Mouse (Mus musculus) heart, postnatal 25 days (tissue): ENCODE data around the gene Inpp4a. TPM values are rescaled to one million over a fixed set of nuclear protein-coding genes. Genes with fewer than 3 reads are reported as not detected.

Experiments used
- DNase-seq: peaks from one replicate; pipeline ENCODE4 v3.0.0; 2022; ENCODE audit warnings: low spot score
- intact Hi-C: fragments of 180-260 bp; cut with DNase I; formaldehyde crosslinking; loops from one replicate; pipeline ENCODE4 v1.15.1; 2025
- total RNA-seq, 2 experiments: library from RNA; stranded (reverse); gene quantifications; 2 replicates each; pipeline ENCODE4 v1.2.3; 2021

Gene Inpp4a
- total RNA-seq, 2 experiments from 2014 or later = 17.6 to 17.8 TPM

DNA sequence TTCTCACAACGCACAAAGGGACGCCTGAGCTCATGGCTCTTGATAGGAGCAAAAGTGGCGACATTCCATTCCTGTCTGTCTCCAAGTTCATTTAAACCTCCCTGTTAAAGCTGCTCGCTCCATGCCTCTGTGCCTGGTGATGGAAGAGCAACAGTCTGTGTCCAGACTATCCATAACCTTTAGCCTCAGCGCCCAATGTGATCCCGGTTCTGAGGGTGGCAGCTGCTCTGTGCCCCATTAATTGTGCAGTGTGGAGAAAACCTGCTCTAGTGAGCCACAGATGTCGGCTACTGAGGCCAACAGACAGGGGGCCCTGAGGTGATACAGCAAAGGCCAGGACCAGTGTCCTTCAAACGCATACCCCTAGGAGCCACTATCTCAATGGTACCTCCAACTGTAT, 100.1 kb downstream of the Inpp4a start:
- DNase-seq = no peak
- intact Hi-C loops = no loop called here

DNA sequence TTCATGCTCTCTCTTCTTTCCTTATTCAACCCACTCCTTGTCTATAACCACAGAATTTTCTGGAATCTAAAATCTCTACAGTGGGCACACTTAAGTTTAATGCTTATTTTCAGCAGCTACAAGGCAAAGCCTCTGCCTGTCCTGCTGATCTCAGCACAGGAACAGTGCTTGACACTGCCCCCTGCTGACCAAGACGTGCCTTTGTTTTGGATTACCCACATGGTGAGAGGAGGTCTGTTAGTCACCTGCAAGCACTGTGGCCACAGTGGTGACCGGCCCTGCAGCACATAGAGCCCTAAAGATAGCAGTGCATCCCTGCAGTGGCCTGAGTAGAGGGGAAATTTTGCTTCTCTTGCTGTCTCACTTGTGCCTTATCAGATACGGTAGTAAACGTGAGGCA, 102.0 kb downstream of the Inpp4a start:
- intact Hi-C loops = loop anchor here (1.0 kb wide), 1 partner anchor 129 kb away; no protein-coding TSS in a partner anchor
- DNase-seq = no peak

DNA sequence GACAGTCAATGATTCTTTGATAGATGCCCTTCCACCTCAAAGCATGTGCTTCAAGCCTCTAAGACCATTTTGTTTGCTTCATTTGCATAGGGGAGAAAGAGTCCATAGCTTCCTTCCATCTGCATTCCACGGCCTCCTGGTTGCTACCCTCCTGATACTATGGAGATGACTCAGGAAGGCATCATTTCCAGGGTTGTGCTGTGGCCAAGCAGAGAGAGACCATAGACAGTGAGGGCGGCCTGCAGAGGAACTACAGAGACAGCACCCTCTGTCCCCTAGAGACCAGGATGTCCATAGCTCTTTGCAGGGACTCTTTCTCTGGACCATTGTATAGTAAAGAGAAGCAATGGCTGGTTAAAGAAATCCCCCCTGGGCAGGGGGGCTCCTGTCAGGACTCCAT, 105.5 kb downstream of the Inpp4a start:
- no peak for DNase-seq
- intact Hi-C loops = no loop called here

DNA sequence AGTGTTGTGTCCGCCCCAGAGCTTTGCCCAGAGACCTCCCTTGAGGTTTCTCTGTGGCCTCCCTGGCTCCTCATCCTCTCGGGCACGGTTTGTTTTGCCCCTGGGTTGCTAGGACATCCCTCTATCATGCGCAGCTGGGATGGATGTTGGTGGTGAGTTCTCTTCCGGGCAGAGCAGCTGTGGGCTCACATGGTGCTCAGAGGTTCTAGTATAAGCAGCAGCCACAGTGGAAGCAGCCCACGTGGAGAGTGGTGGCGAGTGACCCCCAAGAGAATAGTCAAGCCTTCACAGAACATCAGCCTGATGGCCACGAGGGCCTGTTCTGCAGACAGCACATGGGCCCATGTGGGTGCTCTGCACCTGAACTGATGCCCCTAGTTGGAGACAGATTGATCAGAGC, 107.6 kb downstream of the Inpp4a start:
- intact Hi-C loops = no loop called here

DNA sequence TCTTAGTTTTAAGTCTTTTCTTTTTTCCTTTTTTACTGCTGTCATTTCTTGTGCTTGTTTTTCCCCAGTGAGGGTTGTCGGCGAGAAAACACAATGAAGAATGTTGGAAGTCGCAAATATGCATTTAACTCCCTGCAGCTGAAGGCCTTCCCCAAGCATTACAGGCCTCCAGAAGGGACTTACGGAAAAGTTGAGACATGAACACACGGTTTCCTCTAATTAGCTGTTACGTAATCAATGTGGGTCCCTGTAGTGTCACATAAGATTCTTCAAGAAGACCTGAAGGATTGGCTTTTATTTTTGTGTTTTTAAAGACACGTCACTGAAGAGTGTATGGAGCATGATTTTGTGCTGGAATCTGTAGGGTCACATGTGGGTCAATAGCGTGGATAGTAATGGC, 108.4 kb downstream of the Inpp4a start:
- intact Hi-C loops = no loop called here
- DNase-seq = no peak

More for the DNA sequence above, 107.6 kb downstream of the Inpp4a start:
- DNase-seq = no peak

DNA sequence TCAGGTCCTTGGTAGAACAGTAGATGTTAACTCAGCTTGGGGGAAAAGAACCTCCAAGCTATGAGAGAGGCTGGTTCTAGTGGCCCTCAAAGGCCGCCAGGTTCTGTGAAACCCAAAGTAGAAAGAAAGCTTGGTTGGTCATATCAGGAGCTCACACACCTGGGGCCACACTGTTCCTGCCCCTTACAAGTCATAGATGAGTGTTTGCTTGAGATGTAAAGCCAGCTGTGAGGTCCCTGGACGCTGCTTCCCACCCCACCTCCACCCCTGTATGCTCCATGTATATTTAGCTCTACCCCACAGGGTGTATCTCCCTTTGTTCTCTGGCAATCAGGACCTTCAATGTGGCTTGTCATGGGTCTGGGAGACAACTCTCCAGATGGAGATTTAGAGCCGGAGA, 109.0 kb downstream of the Inpp4a start:
- intact Hi-C loops = no loop called here
- no peak for DNase-seq

DNA sequence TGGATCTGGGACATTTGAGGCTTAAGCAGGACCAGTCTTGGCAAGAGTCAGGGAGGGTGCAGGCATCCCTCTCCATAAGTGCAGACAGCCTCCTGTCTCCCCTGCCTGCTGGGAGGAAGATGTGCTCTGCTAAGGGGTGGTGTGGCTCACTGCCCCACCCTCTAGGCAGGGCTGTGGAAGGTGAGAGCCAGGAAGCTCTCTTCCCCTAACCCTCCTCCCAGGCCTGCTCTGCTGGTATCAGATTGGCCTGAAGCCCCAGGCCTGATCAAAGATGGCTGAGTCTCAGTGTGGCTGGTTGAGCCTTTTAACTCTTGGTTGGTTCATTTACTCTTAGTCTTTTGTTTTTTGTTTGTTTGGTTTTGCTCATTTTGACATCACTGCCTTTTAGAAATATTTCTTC, 110.0 kb downstream of the Inpp4a start:
- intact Hi-C loops = no loop called here
- DNase-seq = no peak

DNA sequence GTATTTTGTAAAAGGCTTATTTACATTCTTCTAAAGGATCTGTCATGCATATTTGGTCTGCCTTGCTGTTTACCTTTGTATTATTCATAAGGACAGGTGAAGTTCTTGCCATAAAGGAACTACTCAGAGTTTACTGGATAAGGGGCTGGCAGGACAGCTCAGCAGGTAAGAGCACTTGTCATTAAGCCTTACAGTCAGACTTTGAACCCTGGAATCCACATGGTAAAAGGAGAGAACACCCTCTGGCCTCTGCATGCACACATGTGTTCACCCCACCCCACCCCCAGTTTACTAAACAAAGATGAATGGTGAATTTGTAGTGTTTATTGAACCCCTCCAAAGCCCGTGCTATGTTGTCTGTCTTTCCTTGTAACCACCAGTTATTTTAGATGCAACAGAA, 115.7 kb downstream of the Inpp4a start:
- intact Hi-C loops = no loop called here
- DNase-seq = no peak

DNA sequence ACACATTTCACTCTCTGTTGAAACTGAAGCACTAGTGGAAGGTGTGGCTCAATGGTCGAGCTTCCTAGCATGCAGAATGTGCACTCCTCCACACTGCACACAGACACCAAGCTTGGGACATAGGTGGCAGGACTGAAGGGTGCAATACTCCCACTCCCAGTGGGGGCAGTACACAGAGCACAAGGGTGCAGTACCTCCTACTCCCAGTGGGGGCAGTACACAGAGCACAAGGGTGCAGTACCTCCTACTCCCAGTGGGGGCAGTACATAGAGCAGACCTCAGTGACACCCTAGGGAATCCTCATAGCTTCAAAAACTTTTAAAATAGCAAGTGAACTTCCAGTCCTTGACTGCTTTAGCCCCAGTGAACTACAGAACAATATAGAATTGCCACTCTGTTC, 119.8 kb downstream of the Inpp4a start:
- no peak for DNase-seq
- intact Hi-C loops = no loop called here

DNA sequence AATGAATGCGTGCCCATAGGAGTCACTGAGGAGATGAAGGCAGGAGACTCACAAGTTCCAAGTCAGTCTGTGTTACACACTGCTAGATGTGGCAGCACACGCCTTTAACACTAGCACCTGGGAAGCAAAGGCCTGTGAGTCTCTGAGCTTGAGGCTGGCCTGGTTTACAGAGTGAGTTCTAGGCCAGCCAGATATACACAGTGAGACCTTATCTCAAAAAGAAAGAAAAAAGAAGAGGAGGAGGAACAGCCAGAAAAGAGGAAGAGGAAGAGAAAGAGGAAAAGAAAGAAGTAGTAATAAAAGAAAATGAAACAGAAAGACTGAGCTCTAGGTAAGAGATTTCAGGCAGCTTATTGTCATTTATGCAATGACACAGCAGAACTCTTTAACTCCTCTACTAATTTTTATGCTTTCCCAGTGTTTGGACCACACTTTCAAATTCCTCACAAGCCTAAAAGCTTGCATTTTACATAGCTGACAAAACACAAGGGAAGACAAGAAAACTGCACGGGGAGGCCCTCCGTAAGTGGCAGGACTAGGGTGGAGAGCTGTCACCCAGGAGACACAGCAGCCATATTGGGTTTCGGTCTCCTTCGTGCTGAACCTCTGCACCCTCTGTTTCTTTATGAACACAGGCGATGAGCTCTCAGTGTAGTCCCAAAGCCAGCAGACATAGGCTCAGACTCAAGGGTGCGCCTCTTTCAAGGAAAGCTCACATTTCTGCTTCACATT, 127.6 kb downstream of the Inpp4a start:
- intact Hi-C loops = loop anchor here (10.0 kb wide), 1 partner anchor 493 kb away; no protein-coding TSS in a partner anchor

DNA sequence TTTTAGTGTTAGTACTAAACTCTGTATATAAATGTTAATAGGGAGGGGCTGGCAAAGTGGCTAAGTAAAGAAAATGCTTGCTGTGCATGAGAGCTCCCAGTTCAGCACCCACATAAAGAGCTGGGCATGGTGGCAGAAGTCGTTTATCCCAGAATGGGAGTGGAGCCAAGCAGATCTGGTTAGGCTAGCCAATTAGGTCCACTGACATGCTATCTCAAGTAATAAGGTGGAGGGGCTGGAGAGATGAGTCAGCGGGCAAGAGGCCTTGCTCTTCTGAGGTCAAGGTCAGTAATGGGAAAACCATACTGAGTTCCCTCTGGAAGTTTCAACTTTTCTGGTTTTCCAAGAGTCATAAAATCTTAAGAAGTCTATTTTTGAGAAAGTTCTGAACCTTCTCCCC, 129.2 kb downstream of the Inpp4a start:
- no peak for DNase-seq

More for the DNA sequence above, 127.6 kb downstream of the Inpp4a start:
- DNase-seq = no peak

DNA sequence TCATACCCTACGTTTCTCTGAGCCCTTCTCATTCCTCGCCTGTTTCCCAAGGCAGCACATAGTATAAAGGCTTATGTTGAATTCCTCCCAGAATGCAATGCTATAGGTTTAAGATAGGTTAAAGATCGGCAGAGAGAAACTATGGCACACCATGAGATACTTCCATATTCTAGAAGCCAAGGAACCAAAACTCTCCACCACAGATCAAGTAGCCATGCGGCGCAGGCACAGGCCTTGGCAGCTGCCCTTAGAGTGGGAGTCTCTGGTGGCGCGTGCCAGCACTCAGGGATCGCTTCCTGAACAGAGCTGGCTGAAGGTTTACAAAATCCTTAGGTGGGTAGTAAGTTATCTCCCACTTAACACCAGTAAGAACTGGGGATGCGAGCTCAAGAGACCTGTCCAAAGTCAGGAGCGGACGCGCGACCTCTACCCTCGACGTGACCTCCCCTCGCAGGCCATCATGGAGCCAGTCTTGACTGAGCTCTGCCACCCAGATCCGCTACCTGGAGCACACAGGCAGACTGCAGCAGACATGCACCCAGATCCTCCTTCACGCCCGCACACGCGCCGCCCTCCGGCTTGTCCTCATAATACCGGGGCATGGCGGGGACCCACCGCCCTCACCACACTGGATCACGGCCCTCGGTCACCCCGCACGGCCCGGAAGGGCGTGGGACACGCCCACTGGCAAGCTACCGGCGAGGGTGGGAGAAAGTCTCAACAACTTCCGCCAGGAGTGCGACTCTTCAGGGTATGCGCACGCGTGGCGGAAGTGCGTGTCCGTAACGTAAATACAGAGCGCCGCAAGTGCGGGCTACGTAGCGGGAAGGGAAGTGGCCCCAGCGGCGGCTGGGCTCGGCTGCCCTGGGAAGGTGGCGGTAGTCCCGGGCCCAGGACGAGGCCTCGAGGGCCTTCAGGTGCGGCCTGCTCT, 130.0 kb downstream of the Inpp4a start, which contains the start of the genes Coa5 and Unc50:
Gene Coa5 (minus strand): TSS at position 738 of the 931 bp plus-strand sequence.
Gene Unc50 (plus strand): TSS at position 774 of the 931 bp plus-strand sequence.
- intact Hi-C loops = loop anchor here (5.0 to 10.0 kb wide), 2 partner anchors 108 to 495 kb away; no protein-coding TSS in a partner anchor
- peak; percentile 91 for DNase-seq

More for the DNA sequence above, 129.2 kb downstream of the Inpp4a start:
- intact Hi-C loops = loop anchor here (10.0 kb wide), 1 partner anchor 494 kb away; no protein-coding TSS in a partner anchor

DNA sequence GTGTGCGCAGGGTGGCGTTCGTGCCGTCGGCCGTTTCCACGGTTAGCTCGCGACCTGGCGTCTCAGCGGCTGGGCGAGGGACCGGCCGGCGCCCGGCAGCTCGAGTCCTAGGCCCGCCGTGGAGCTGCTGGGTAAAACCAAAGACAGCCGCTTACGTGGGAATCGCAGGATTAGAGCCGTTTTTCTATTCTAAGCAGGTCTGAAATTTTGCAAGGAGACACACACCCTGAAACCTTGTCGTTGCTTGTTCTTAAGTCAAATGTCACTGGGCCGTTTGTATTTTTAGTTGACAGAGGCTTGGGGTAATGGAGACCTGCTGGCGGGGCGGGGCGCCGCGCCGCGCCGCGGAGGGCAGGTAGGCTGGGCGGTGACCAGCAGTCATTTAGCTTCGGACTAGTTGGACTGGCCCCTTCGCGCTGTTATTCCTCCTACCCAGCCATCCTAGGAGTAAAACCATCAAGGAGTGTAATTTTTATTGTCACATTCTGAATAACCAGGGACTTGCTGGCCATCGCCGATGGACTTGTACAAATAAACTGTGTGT, 130.7 kb downstream of the Inpp4a start:
- DNase-seq = no peak
- intact Hi-C loops = loop anchor here (5.0 kb wide), 1 partner anchor 107 kb away; no protein-coding TSS in a partner anchor

DNA sequence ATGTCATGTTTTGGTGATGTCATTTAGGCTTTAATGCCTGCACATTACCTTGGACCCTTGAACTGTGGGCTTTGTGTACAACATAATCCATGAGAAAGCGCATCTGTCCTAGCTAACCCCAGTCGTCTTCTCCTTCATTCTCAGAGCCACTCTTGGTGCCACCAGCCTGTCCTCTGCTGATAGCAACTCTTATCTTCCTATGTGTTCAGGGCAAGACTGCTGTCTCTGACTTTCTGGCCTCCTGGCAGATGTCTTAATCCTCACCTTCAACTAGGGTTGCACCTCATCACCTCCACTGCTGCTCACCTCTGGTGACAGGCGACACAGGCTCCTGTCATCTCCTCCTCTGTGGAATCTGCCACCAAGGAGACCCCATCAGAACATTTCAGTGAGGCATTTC, 136.8 kb downstream of the Inpp4a start:
- DNase-seq = no peak
- intact Hi-C loops = no loop called here

DNA sequence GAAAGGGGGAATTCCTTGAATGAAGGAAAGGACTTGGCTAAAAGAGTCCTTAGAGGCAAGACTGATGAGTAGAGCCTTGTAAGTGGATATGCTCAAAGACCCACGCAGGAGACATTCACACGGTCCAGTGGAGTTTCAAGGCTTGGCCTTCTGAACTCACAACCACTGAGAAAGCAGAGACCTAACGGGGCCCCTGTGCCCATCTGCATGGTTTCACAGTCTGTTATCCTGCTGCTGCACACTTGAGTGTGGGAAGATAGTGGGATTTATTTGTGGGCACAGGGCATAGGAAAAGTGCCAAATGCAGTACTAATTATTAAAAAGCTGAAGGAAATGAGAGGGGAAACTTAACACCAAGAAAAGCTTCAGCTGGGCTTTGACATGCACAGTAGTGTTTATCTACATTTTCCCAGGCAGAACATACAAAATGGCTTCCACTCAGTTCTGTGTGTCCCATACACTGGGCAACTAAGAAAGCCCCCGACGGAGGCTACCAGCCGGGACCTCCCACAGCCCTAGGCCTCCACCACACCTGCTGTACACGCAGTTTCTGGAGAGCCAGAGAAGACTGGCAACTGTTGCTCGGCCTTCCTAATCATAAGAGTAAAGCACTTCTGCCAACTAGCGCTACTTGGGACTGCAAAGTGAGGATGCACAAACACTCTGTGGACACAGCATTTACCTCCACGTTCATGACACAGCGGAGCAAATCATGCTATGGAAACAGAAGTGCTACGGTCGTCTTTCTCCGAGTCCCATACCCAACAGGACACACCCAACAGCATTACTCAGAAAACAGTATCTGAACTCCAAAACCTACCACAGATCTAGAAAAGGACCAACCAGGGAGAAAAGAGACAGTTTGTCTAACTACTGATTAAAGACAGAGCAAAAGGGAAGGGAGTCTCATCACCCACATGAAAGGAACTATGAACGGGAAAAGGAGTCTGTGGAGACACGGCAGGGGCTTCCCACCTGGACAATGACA, 143.5 kb downstream of the Inpp4a start:
- no peak for DNase-seq
- intact Hi-C loops = no loop called here

DNA sequence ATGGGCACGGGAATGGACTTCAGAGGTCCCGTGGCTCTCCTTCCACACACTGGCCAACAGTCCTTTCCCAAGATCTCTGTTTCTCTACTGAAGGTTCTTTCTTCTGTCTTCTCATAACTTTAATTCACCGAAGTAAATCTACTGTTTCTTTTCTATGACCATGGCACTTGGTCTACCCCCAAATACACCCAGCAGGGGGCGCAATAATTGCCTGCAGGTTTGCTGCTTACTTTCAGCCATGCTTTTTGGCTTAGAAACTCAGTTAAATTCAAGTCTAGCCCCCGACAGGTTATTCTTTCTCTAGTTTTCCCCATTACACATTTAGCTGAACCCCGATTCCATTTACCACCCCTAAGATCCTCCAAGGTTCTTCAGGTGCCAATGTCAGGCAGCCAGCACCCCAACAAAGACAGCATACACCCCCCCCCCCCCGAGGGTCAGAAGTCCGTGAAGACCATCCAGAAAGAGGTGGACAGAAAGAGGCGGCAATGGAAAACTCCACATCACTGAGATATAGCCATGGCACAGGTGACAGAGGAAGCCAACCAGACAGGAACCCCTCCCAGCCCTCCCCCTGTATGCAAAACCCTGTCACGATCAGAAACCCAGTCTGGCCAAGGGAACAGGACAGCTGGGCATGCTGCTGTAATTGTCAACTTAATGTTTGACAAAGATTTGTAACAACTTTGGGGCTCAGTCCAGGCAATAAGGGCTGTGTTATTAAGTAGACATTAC, 148.9 kb downstream of the Inpp4a start:
- DNase-seq = no peak

DNA sequence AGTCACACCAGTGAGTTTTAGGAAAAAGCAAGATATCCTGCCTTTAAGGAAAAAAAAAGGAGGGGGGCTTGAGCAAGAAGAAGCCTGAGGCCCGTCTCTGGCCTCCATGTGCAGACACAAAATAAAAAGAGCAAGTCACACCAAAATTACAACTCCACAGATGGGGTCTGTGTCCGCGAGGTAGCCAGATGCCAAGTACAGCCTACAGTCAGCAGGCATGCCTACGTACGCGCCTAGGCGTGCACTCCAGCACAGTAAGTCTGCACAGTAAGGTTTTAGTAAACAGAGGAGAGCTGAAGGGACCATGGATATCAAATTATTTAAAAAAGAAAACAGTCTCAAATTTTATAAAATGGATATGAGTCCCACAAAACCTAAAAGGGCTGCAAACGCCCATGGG, 151.6 kb downstream of the Inpp4a start:
- no peak for DNase-seq
- intact Hi-C loops = no loop called here

More for the DNA sequence above, 148.9 kb downstream of the Inpp4a start:
- intact Hi-C loops = loop anchor here (1.0 kb wide), 1 partner anchor 191 kb away; no protein-coding TSS in a partner anchor

DNA sequence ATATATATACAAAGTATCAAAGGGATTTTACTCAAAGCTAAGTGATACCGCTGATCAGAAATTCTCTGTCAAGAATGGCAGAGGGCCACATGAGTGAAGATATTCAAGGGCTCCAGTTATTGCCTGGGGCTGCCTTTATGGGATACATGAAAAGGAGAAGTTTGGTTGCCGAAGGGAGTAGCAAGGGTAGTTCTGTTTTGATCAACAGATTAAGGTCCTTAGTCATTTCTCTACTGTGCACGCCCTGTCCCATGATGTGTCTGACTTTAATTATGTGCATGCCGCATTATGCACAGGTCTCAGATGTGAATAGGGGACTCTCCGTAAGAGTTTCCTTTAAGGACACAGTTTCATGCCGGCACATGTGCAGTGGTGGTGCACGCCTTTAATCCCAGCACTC, 157.9 kb downstream of the Inpp4a start:
- intact Hi-C loops = no loop called here

More for the DNA sequence above, 157.9 kb downstream of the Inpp4a start:
- no peak for DNase-seq
